Mouse (Mus musculus): ENCODE results near the gene Crim1.

GRCm38 (mm10) chr17:78387665-78388064, 187.6 kb downstream of the Crim1 start:
- no peak for TF ChIP-seq POLR2A (IDR thresholded peaks at IDR 0.05; ENCODE audit: low read depth, low read length)
- no peak for TF ChIP-seq CTCF (IDR thresholded peaks at IDR 0.05; ENCODE audit: borderline replicate concordance, insufficient read depth, low read length)

Data from embryonic fibroblast, embryonic 13.5 days (primary cell).